Mouse (Mus musculus): ENCODE results near the gene Hps1.

DNA sequence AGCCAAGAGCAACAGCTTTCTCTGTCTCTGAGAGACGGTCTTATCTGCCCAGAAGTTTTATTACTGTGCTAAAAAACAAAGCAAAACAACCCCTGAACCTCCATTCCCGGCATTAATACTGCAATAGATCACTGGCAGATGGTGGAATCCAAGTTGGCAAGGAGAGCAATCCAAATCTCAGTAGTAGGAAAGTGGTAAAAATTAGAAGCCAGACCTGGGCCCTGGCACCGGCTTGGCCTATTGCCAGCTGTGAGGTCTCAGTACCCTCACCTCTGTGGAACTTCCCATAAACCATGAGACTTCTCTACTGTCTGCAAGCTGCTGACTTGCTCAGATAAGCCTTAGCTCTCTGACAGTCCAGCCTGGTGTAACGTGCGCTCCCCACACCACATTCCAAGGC, 44.8 kb downstream of the Hps1 start:
- TF ChIP-seq CTCF (IDR thresholded peaks at IDR 0.05; ENCODE audit: control insufficient read depth, insufficient read depth, insufficient replicate concordance, low read depth, low read length) = no peak
- no peak for TF ChIP-seq POLR2A (IDR thresholded peaks at IDR 0.05; ENCODE audit: control insufficient read depth, low read depth, low read length)
